Mouse (Mus musculus) bone marrow, adult 2 months (tissue): ENCODE data around the gene Ascc2. TPM values are rescaled to one million over a fixed set of nuclear protein-coding genes. Genes with fewer than 3 reads are reported as not detected.
"Not testable (repeated sequence)": the region's sequence is repeated elsewhere in the genome, so short reads cannot be mapped to it uniquely, and the experiment has no call there.

Experiments
- H3K27ac ChIP-seq: fragments of 200-500 bp; 2 replicates; pipeline ENCODE4 v1.5.1; 2012; ENCODE audit warnings: low read depth, mild to moderate bottlenecking, control low read depth, inconsistent platforms, low read length; ENCODE audit not compliant: control insufficient read depth, poor library complexity, insufficient read depth
- H3K4me1 ChIP-seq: fragments of 200-500 bp; 2 replicates; pipeline ENCODE4 v1.6.1; 2011; ENCODE audit warnings: low read length; ENCODE audit not compliant: control insufficient read depth, insufficient read depth
- H3K4me3 ChIP-seq: fragments of 200-500 bp; replicated peaks from 2 replicates; pipeline ENCODE3; 2011; ENCODE audit warnings: mild to moderate bottlenecking, low read depth, low read length, control low read depth; ENCODE audit not compliant: control insufficient read depth
- CTCF ChIP-seq: fragments of 200-500 bp; IDR thresholded peaks from 2 replicates; pipeline ENCODE4 v1.5.1; 2011; ENCODE audit warnings: low read length, control low read depth; ENCODE audit not compliant: control insufficient read depth, insufficient read depth
- POLR2A ChIP-seq: fragments of 200-500 bp; IDR thresholded peaks from 2 replicates; pipeline ENCODE4 v1.6.1; 2011; ENCODE audit warnings: low read depth, mild to moderate bottlenecking, control low read depth, low read length, borderline replicate concordance; ENCODE audit not compliant: control insufficient read depth
- WGBS: fragments of 180-500 bp; shearing (Covaris S2); methylation state at CpG from one replicate; pipeline ENCODE4 v1.1.7; 2018; 5-methylcytosine and 5-hydroxymethylcytosine counted together
- polyA plus RNA-seq: library from polyadenylated mRNA; stranded (reverse); fragments of >200 nt; gene quantifications from 2 replicates; pipeline ENCODE4 v1.2.4, GENCODE M21; 2011; ENCODE audit warnings: low replicate concordance; ENCODE audit not compliant: missing spikeins, insufficient read depth, insufficient read length

The Ascc2 gene
- polyA plus RNA-seq, 1 experiment: 18.1 TPM

DNA sequence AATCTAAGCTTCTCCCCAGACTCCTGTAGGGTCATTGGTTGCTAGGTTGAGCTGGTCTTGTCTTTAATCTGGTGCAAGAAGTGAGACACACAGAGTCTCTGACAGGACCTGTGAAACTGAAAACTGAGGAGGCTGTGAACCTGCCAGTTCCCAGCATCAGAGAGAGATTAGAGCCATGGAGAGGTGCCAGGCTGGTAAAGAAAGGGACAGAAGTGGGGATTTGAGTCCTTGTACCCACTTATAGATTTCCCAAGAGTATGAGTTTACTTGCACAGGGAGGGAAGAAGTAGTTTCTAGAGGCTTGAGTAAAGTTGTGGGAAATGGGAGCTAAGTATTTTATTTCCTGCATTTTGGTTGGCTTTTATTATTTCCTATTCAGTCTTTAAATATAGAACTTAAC, 3.6 kb downstream of the Ascc2 start:
- no peak overlapping the region for H3K27ac ChIP-seq
- H3K4me3 ChIP-seq: no peak overlapping the region
- no peaks in the 10 kb centered on the region for H3K4me1 ChIP-seq
- TF ChIP-seq POLR2A (no peak), CTCF (no peak)

DNA sequence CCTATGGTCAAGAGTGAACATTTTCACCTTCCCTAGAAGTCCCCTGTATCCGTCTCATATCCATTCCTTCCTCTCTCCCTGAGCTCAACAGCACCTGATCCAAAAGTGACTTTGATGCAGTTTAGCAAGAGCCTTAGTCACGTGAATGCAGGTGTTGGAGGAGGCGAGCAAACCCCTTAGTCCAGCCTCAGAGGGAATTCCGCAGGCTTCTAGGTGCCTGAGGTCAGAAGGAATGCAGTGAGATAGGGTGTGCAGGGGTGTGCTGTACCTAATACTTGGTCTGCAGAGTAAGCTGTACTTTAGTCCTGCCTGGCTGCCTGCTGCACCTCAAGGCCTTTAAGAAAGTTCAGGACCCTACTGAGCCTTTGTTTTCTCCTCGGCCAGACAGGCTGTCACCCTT, 6.2 kb downstream of the Ascc2 start:
- Histone ChIP-seq H3K4me3 (no peak overlapping the region), H3K27ac (no peak overlapping the region), H3K4me1 (no peaks in the 10 kb centered on the region)
- 83% methylated on average over 5 of the region's 5 CpGs for WGBS
- TF ChIP-seq CTCF: no peak
- TF ChIP-seq POLR2A: no peak

DNA sequence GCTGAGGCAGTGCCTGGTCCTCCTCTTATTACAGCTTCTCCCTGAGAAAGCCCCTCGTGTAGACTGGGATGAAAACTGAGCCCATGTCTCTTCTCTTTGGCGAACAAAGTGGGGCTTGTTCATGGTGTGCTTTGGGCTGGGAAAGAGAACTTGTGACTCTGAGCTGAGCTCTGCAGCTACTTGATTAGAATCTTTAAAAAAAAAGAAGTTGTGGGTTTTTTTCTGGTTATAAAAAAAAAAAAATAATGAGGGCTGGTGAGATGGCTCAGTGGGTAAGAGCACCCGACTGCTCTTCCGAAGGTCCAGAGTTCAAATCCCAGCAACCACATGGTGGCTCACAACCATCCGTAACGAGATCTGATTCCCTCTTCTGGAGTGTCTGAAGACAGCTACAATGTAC, 7.6 kb downstream of the Ascc2 start:
- WGBS: 80% methylated on average over 6 of the region's 6 CpGs
- not testable (repeated sequence) for H3K27ac ChIP-seq, H3K4me3 ChIP-seq, H3K4me1 ChIP-seq

DNA sequence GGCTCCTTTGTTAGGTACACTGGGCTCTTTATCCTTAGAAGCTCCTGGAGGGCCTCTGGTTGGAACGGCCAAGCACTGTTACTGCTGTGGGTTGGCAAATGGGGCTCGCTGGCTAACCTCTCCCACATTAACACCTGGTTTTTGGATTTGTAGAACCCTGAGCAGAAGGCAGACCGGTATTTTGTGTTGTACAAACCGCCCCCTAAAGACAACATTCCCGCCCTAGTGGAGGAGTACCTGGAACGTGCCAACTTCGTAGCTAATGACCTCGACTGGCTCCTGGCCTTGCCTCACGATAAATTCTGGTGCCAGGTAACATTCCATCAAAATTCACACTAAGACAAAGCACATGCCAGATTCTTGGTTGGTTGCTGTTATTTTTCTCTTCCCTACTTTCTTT, 8.9 kb downstream of the Ascc2 start:
- Histone ChIP-seq H3K4me1 (no peaks in the 10 kb centered on the region), H3K27ac (no peak overlapping the region), H3K4me3 (no peak overlapping the region)
- 87% methylated on average over 9 of the region's 9 CpGs for WGBS
- no peak for TF ChIP-seq CTCF
- TF ChIP-seq POLR2A: no peak

DNA sequence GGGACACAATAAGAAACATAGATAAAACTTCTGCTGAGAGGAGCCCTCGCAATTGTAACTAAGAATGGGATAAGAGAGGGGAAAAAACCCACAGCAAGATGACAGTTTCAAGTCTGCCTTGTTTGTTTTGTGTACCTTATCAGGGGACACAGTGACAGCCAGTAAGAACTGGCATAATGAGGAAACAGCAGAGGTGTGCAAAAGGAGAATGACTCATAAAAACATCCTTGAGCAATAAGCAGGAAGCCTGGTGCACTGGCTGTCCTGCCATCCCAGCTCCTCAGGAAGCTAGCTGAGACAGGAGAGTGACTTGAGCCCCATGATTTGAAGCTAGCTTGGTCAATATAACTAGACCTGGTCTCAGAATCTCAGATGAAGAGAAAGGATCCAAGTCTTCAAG, 22.3 kb downstream of the Ascc2 start:
- H3K4me3 ChIP-seq: no peak overlapping the region
- peaks cover 2% of the 10 kb centered on the region for H3K4me1 ChIP-seq
- no peak for TF ChIP-seq CTCF
- TF ChIP-seq POLR2A: no peak
- WGBS: 39% methylated on average over 1 of the region's 1 CpGs
- H3K27ac ChIP-seq: no peak overlapping the region; the same call in 1 of the 2 replicates

DNA sequence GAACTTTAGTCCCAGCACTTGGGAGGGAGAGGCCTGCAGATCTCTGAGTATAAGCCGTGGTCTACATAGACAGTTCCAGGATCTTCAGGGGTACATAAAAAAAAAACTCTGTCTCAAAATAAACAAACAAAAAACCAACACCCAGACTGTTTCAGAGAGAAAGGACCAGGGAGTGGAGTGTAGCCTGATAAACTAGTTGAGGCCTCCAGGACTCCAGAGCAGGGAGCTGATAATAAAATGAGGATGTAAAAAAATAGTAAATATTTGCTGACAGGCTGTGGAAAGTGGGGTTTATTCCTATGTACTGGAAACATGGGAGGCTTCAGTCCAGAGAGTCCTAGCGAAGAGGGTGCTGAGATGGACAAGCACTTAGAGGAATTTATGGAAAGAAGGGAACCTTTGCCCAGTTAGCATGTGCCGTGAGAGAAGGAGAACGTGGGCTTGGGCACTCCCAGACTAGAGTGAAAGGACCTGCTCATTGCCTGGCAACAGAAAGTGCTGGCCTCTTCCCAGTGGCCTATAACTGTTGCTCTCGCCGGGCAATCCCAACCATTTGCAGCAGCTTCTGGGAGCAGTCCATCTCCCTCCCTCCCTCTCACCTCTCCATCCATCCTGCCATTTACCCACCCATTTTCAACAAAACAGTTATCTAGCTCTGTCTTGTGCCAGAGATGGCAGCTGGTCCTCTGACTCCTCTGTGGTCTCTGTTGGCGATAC, 22.9 kb downstream of the Ascc2 start:
- no peak overlapping the region; the same call in 1 of the 2 replicates for H3K27ac ChIP-seq
- H3K4me3 ChIP-seq: no peak overlapping the region
- TF ChIP-seq CTCF (no peak), POLR2A (no peak)
- H3K4me1 ChIP-seq: peaks cover 2% of the 10 kb centered on the region
- WGBS: 84% methylated on average over 7 of the region's 7 CpGs

DNA sequence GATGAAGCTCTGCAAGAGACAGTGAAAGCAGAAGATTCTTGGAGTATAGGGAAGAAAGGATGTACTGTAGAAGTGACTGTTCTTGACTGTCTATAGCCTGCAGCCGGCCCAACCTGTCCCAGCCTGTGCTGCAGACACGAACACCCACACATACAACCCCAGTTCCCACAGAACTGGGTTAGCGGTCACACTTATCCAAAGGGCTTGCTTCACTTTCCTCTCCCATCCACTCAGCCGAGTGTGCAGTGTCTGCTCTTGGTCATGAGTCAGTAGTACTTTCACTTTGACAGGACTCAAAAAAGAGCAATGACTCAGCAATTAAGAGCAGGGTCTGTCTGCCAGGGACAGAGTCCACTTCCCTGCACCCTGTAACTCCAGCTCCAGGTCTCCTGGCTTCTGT, 23.8 kb downstream of the Ascc2 start:
- no peak overlapping the region for H3K4me3 ChIP-seq
- no peak for TF ChIP-seq CTCF
- no peak for TF ChIP-seq POLR2A
- 56% methylated on average over 4 of the region's 4 CpGs for WGBS
- H3K4me1 ChIP-seq: peaks cover 2% of the 10 kb centered on the region
- no peak overlapping the region for H3K27ac ChIP-seq

DNA sequence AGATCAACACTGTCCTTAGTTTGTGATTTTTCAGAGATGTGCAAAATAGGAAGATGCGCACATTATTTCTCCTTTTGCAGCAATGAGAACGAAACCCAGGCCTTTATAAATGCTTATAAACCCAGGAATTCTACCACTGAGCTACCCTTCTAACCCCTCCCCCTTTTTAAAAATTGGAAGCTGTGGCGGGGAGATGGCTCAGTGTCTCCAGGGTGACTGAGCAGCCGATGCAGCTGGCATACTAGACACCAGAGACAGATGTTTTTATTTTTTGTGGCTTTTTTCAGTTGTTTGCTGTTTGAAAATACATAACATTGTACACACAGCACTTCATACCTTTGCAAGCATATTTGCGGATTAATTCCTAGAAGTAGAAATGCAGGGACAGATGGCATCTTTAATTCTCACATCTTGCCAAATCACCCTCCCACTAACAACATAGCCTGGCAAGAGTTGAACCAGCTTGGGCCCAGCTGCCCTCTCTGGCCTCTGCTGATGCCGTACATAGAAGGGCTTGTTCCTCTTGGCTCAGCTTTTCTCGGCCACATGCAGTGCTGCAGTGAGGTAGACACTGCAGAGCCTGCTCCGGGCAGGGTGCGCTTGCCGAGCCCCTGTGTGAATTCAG, 24.4 kb downstream of the Ascc2 start:
- 90% methylated on average over 10 of the region's 10 CpGs for WGBS
- Histone ChIP-seq H3K4me3 (no peak overlapping the region), H3K4me1 (peaks cover 2% of the 10 kb centered on the region), H3K27ac (no peak overlapping the region)
- TF ChIP-seq CTCF (no peak), POLR2A (no peak)

DNA sequence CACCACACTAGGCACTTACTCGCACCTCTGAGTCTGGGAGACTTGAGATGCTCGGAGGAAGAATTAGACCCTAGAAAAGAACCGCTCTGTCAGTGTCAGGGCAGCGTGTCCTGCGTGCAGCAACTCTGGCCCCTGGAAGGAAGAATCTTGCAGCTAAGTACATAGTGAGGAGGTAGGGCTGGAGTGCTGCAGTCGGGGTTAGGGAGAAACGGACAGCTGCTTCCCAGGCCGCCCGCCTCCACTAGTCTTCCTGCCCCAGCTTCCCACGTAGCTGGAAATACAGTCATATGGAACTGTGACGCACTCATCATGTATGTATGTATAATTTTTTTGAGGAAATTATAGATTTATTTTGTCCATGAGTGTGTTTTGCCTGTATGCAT, 24.9 kb downstream of the Ascc2 start:
- Histone ChIP-seq H3K4me3 (no peak overlapping the region), H3K27ac (no peak overlapping the region), H3K4me1 (peaks cover 2% of the 10 kb centered on the region)
- WGBS: 93% methylated on average over 11 of the region's 11 CpGs
- TF ChIP-seq CTCF: no peak
- no peak for TF ChIP-seq POLR2A

DNA sequence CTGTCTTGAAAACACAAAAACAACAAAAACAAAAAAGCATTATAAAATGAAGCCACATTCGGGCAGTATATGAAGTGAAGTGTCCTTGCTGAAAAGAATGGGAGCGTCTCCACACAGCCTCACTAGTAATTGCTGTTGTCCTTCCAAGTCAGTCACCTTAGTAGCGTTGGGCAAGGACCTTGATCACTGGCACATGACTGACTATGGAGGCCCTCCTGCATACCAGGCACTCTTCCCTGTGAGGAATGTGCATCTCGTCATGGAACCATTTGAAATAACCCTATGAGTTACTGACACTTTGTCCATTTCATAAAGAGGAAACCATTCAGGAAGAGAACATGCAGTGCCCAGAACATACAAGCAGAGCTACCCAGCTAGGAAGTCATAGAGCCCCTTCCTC, 34.2 kb downstream of the Ascc2 start:
- TF ChIP-seq CTCF: no peak
- no peak for TF ChIP-seq POLR2A
- no peak overlapping the region for H3K27ac ChIP-seq
- 75% methylated on average over 4 of the region's 4 CpGs for WGBS
- peaks cover 3% of the 10 kb centered on the region for H3K4me1 ChIP-seq
- no peak overlapping the region for H3K4me3 ChIP-seq
